Mouse (Mus musculus): ENCODE measurements around the gene Frmd6.

Frmd6 gene

GRCm38 (mm10) chr12:70868190-70868987 is 43.1 kb downstream of the Frmd6 start:
- ChIA-PET CTCF (interaction anchor here in 2 of 4 experiments (0.6 to 1.1 kb wide), 2 partner anchors 42 kb away, joined by 3 to 4 read pairs; no protein-coding TSS in a partner anchor), POLR2A (interaction anchor here in 2 of 4 experiments (0.6 to 1.1 kb wide), 4 partner anchors 10 to 39 kb away, joined by 3 read pairs; no protein-coding TSS in a partner anchor)

GRCm38 (mm10) chr12:70868988-70869291 is 43.6 kb downstream of the Frmd6 start:
- ChIA-PET CTCF (interaction anchor here in 1 of 4 experiments (1.1 kb wide), 1 partner anchor 41 kb away, joined by 4 read pairs; no protein-coding TSS in a partner anchor), POLR2A (interaction anchor here in 3 of 4 experiments (0.6 to 1.1 kb wide), 4 partner anchors 10 to 320 kb away, joined by 3 read pairs; no protein-coding TSS in a partner anchor)

GRCm38 (mm10) chr12:70873544-70873943 is 48.2 kb downstream of the Frmd6 start:
- ChIA-PET POLR2A (interaction anchor here in 1 of 4 experiments (1.4 kb wide), 1 partner anchor 16 kb away, joined by 3 read pairs; no protein-coding TSS in a partner anchor), CTCF (no interaction called here)

- ChIA-PET CTCF (interaction anchor here in 2 of 4 experiments (1.2 to 1.9 kb wide), 3 partner anchors 34 to 50 kb away, joined by 3 to 6 read pairs (median 4); no protein-coding TSS in a partner anchor), POLR2A (interaction anchor here in 1 of 4 experiments (1.3 kb wide), 1 partner anchor 51 kb away, joined by 3 read pairs; the partner anchor contains the start of gene Frmd6)
Observed at GRCm38 (mm10) chr12:70876270-70876998, 51.1 kb downstream of the Frmd6 start.

- ChIA-PET POLR2A (interaction anchor here in 2 of 4 experiments (0.6 to 1.8 kb wide), 5 partner anchors 9 to 1205 kb away, joined by 3 to 7 read pairs (median 3); partner anchors contain the start of gene Frmd6 (in 1 of the 2)), CTCF (interaction anchor here in 1 of 4 experiments (0.6 kb wide), 1 partner anchor 25 kb away, joined by 12 read pairs; no protein-coding TSS in a partner anchor)
Observed at GRCm38 (mm10) chr12:70877926-70878710, 52.8 kb downstream of the Frmd6 start.

GRCm38 (mm10) chr12:70880396-70880975 is 55.2 kb downstream of the Frmd6 start:
- CTCF ChIA-PET = no interaction called here
- POLR2A ChIA-PET = interaction anchor here in 1 of 4 experiments (1.9 kb wide), 1 partner anchor 56 kb away, joined by 4 read pairs; the partner anchor contains the start of gene Frmd6

GRCm38 (mm10) chr12:70881340-70881739 is 56.0 kb downstream of the Frmd6 start:
- POLR2A ChIA-PET = interaction anchor here in 1 of 4 experiments (1.9 kb wide), 1 partner anchor 57 kb away, joined by 4 read pairs; the partner anchor contains the start of gene Frmd6
- CTCF ChIA-PET = no interaction called here

GRCm38 (mm10) chr12:70881854-70882253 is 56.5 kb downstream of the Frmd6 start:
- ChIA-PET POLR2A (interaction anchor here in 2 of 4 experiments (1.4 to 1.9 kb wide), 2 partner anchors 56 to 57 kb away, joined by 4 to 5 read pairs; partner anchors contain the start of gene Frmd6 (in 2 of the 2)), CTCF (no interaction called here)

- ChIA-PET POLR2A (interaction anchor here in 1 of 4 experiments (1.3 kb wide), 1 partner anchor 72 kb away, joined by 3 read pairs; no protein-coding TSS in a partner anchor), CTCF (interaction anchor here in 1 of 4 experiments (1.1 kb wide), 1 partner anchor 52 kb away, joined by 3 read pairs; no protein-coding TSS in a partner anchor)
Observed at GRCm38 (mm10) chr12:70883141-70883540, 57.8 kb downstream of the Frmd6 start.

GRCm38 (mm10) chr12:70884113-70884512 is 58.8 kb downstream of the Frmd6 start:
- CTCF ChIA-PET = no interaction called here

GRCm38 (mm10) chr12:70884973-70885372 is 59.7 kb downstream of the Frmd6 start:
- POLR2A ChIA-PET = no interaction called here
- CTCF ChIA-PET = no interaction called here

More at GRCm38 (mm10) chr12:70884113-70884512, 58.8 kb downstream of the Frmd6 start:
- POLR2A ChIA-PET = interaction anchor here in 1 of 4 experiments (0.6 kb wide), 1 partner anchor 90 kb away, joined by 3 read pairs; the partner anchor contains the start of gene Psma3

GRCm38 (mm10) chr12:70885576-70885975 is 60.3 kb downstream of the Frmd6 start:
- ChIA-PET CTCF (no interaction called here), POLR2A (no interaction called here)

GRCm38 (mm10) chr12:70890405-70890804 is 65.1 kb downstream of the Frmd6 start:
- ChIA-PET CTCF (interaction anchor here in 2 of 4 experiments (1.4 to 1.8 kb wide), 2 partner anchors 8 to 20 kb away, joined by 3 to 5 read pairs; no protein-coding TSS in a partner anchor), POLR2A (interaction anchor here in 1 of 4 experiments (1.9 kb wide), 1 partner anchor 65 kb away, joined by 7 read pairs; the partner anchor contains the start of gene Frmd6)

- ChIA-PET POLR2A (interaction anchor here in 2 of 4 experiments (0.6 to 1.5 kb wide), 3 partner anchors 12 to 1712 kb away, joined by 3 read pairs; partner anchors contain the start of gene Frmd6 (in 1 of the 2)), CTCF (interaction anchor here in 2 of 4 experiments (1.4 to 1.8 kb wide), 2 partner anchors 7 to 19 kb away, joined by 3 to 5 read pairs; no protein-coding TSS in a partner anchor)
Observed at GRCm38 (mm10) chr12:70890874-70891470, 65.7 kb downstream of the Frmd6 start.

- ChIA-PET POLR2A (no interaction called here), CTCF (no interaction called here)
Observed at GRCm38 (mm10) chr12:70895275-70895674, 70.0 kb downstream of the Frmd6 start.

GRCm38 (mm10) chr12:70896068-70896467 is 70.8 kb downstream of the Frmd6 start:
- ChIA-PET POLR2A (interaction anchor here in 3 of 4 experiments (0.6 to 1.6 kb wide), 4 partner anchors 18 to 182 kb away, joined by 3 to 5 read pairs (median 4); no protein-coding TSS in a partner anchor), CTCF (interaction anchor here (1.0 to 3.9 kb wide), 6 partner anchors 14 to 419 kb away, joined by 3 to 27 read pairs (median 4); no protein-coding TSS in a partner anchor)

- ChIA-PET CTCF (interaction anchor here in 3 of 4 experiments (0.6 to 3.9 kb wide), 14 partner anchors 8 to 867 kb away, joined by 3 to 27 read pairs (median 4); no protein-coding TSS in a partner anchor), POLR2A (interaction anchor here in 3 of 4 experiments (0.6 to 2.7 kb wide), 7 partner anchors 11 to 361 kb away, joined by 3 to 11 read pairs (median 3); partner anchors contain the start of gene Frmd6 (in 1 of the 3))
Observed at GRCm38 (mm10) chr12:70897434-70897833, 72.1 kb downstream of the Frmd6 start.
